Mouse (Mus musculus): ENCODE measurements at regions not wholly inside any gene's neighbourhood (a gene's known extent, or its start where the extent isn't known, plus 50 kb on each side); places are given as distances from the start of the nearest gene placed in this dataset.

- TF ChIP-seq POLR2A (IDR thresholded peaks at IDR 0.05; ENCODE audit: borderline replicate concordance, insufficient read depth, low read length) (no peak), CTCF (IDR thresholded peaks at IDR 0.05; ENCODE audit: borderline replicate concordance, insufficient read depth, low read depth, low read length) (no peak)
These were observed 346.1 kb downstream of the Wdr11 start for GRCm38 (mm10) chr7:129937715-129938114.
